Mouse (Mus musculus): Measurements from ENCODE around the gene Edil3. TPM values are rescaled to one million over a fixed set of nuclear protein-coding genes. Genes with fewer than 3 reads are reported as not detected.

The Edil3 gene
- 6.0 and 6.5 TPM in 2 replicates for polyA plus RNA-seq (2015; fragmentation: Nextera tagmentation; extraction: Ambion mirVana)

DNA sequence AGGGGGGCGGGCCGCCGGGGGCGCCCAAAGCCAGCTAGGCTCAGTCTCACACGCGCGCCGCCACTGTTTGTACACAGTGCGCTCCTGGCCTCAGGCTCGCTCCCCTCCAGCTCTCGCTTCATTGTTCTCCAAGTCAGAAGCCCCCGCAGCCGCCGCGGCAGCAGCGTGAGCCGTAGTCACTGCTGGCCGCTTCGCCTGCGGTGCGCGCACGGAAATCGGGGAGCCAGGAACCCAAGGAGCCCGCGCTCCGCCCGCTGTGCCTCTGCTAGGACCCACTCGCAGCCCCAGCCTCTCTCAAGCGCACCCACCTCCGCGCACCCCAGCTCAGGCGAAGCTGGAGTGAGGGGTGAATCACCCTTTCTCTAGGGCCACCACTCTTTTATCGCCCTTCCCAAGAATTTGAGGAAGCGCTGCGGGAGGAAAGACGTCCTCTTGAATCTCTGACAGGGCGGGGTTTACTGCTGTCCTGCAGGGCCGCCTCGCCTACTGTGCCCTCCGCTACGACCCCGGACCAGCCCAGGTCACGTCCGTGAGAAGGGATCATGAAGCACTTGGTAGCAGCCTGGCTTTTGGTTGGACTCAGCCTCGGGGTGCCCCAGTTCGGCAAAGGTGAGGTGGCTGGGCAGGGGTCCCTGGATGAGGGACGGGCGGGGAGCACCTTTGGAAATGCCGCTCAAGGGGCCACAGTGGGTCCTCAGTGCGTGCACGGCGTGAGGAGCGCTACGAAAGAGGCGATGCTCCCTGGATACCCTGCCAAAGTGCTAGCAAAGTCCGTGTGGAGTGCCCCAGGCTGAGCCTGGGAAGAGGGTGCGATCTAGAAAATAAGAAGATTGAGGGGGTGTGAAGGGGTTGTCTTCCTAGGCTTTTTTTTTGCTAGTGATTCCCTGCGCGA lies at the start of gene Edil3:
TSS of gene Edil3 (plus strand) at position 33 of the 892 bp plus-strand sequence.
- Histone ChIP-seq H3K9ac (peak within 1 kb of the TSS; percentile 30), H3K27ac (no peak within 1 kb of the TSS), H3K9me3 (no peaks in the 10 kb centered on the region), H3K4me1 (no peaks in the 10 kb centered on the region), H3K36me3 (no peaks in the 10 kb centered on the region), H3K4me3 (replicated peaks) (peak within 1 kb of the TSS; percentile 54), H3K27me3 (replicated peaks) (peaks cover 6% of the 10 kb centered on the region; the same call in 1 of the 2 replicates), H3K4me2 (peak within 1 kb of the TSS; percentile 95)
- WGBS, result under 1% methylated on average over 51 of the region's 60 CpGs
- ATAC-seq (ENCODE audit: insufficient read depth, low FRiP score, low read depth), result peak; percentile 70; the same call in 1 of the 2 replicates

DNA sequence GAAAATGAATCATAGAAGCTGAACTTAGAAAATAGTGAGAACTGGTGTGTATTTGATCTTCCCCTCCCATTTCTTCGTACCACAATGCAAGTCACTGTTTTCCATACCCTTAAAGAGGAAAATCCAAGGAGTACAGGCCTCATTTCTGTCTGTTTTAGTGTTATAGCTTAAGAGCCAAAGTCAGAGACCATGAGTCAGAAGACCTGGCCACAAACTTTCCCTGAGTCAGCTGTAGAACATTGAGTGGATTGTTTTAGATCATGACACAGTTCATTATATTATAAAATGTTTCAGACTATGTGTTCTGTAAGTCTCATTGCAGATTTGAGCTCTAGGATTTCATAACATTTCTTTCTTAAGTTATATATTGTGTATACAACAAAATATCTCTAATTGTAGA lies 22.1 kb upstream of the Edil3 start:
- no peaks in the 10 kb centered on the region for H3K27me3 ChIP-seq (replicated peaks)
- no peaks in the 10 kb centered on the region for H3K9me3 ChIP-seq
- no peak overlapping the region for H3K9ac ChIP-seq
- no peaks in the 10 kb centered on the region for H3K4me1 ChIP-seq
- H3K36me3 ChIP-seq, result no peaks in the 10 kb centered on the region
- no peak overlapping the region for H3K4me2 ChIP-seq
- 83% methylated on average over 1 of the region's 1 CpGs for WGBS
- no peak for ATAC-seq (ENCODE audit: insufficient read depth, low FRiP score, low read depth)
- H3K4me3 ChIP-seq (replicated peaks), result no peak overlapping the region
- H3K27ac ChIP-seq, result no peak overlapping the region

DNA sequence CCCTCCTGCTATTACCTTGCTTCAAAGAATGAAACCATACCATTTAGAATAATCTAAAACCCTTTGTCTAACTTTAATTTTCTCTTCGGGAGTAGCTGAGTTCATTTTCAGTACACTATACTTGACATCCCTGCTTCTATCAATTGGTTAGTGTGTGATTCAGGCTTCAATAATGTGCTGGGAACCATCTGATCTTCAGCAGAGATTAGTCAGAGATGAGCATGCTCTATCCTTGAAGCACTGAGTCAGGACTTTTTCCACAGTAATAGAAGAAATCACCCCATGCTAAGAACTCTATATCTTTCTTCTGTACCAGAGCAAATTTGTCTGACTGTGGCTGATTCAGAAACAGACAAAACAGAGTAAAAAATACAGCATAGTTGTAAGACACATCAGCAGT lies 20.3 kb upstream of the Edil3 start:
- no peaks in the 10 kb centered on the region for H3K4me1 ChIP-seq
- H3K9ac ChIP-seq, result no peak overlapping the region
- 86% methylated on average over 1 of the region's 1 CpGs for WGBS
- H3K27ac ChIP-seq, result no peak overlapping the region
- no peak for ATAC-seq (ENCODE audit: insufficient read depth, low FRiP score, low read depth)
- no peaks in the 10 kb centered on the region for H3K9me3 ChIP-seq
- H3K4me3 ChIP-seq (replicated peaks), result no peak overlapping the region
- H3K4me2 ChIP-seq, result no peak overlapping the region
- H3K27me3 ChIP-seq (replicated peaks), result no peaks in the 10 kb centered on the region
- no peaks in the 10 kb centered on the region for H3K36me3 ChIP-seq

DNA sequence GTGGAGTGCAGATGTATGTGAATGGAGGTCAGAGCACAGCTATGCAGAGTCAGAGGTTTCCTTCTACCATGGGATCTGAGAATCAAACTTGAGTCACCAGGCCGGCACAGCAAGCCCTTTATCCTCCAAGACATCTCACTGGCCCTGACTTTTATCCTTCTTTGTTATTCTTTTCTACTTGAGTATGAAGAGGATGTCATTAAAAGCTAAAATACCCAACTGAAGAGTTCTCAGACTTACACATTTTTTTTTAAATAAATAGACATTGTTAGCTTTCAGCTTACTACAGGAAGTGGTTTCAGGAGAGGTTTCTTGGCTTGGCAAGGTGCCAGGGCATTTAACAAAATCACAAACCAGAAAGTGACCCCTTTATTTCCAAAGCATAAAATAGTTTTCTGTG lies 15.4 kb upstream of the Edil3 start:
- Histone ChIP-seq H3K36me3 (no peaks in the 10 kb centered on the region), H3K4me1 (no peaks in the 10 kb centered on the region), H3K9me3 (no peaks in the 10 kb centered on the region), H3K27me3 (replicated peaks) (no peaks in the 10 kb centered on the region), H3K27ac (no peak overlapping the region), H3K4me2 (no peak overlapping the region), H3K4me3 (replicated peaks) (no peak overlapping the region), H3K9ac (no peak overlapping the region)
- WGBS, result 10% methylated on average over 1 of the region's 1 CpGs
- no peak for ATAC-seq (ENCODE audit: insufficient read depth, low FRiP score, low read depth)

DNA sequence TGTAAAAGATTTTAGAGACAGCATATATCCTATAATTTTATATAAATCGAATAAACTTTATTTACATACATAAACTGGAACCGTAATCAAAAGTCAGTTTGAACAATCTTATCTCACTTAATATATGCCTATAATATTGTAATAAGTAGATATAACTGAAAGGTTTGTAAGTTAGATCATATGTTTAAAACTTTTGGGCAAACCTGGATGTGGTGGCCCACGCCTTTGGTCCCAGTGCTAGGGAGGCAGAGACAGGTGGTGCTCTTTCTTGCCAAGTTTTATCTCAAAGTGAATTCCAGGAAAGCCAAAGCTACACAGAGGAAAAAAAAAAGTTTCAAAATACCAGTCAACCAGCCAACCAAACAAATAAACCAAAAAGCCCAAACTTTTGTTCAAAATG lies 15.0 kb upstream of the Edil3 start:
- Histone ChIP-seq H3K4me1 (no peaks in the 10 kb centered on the region), H3K9ac (no peak overlapping the region), H3K9me3 (no peaks in the 10 kb centered on the region), H3K4me2 (no peak overlapping the region), H3K4me3 (replicated peaks) (no peak overlapping the region), H3K36me3 (no peaks in the 10 kb centered on the region), H3K27ac (no peak overlapping the region), H3K27me3 (replicated peaks) (no peaks in the 10 kb centered on the region)
- no peak for ATAC-seq (ENCODE audit: insufficient read depth, low FRiP score, low read depth)
- WGBS, result 86% methylated on average over 3 of the region's 3 CpGs

DNA sequence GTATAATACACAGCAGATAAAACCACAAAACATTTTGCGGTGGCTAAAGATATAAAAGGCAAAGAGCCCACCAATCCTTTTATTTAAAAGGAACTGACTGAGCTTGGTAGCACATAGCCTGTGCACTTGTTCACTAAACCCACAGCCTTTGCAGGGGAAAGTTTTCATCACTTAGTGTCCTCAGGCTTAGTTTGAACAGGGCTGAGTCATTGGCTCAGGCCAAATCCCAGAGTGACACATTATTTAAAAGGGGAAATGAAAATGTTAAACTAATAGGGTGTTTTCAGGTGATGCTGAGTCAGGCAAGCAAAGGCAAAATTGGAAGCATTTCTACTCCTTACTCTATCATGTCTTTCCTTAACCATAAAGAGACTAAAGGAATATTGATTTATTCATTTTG lies 11.2 kb upstream of the Edil3 start:
- 91% methylated on average over 1 of the region's 1 CpGs for WGBS
- no peak overlapping the region for H3K4me3 ChIP-seq (replicated peaks)
- H3K9me3 ChIP-seq, result no peaks in the 10 kb centered on the region
- no peaks in the 10 kb centered on the region for H3K27me3 ChIP-seq (replicated peaks)
- H3K4me2 ChIP-seq, result no peak overlapping the region
- no peaks in the 10 kb centered on the region for H3K4me1 ChIP-seq
- no peak overlapping the region for H3K9ac ChIP-seq
- H3K27ac ChIP-seq, result no peak overlapping the region
- H3K36me3 ChIP-seq, result no peaks in the 10 kb centered on the region
- no peak for ATAC-seq (ENCODE audit: insufficient read depth, low FRiP score, low read depth)

DNA sequence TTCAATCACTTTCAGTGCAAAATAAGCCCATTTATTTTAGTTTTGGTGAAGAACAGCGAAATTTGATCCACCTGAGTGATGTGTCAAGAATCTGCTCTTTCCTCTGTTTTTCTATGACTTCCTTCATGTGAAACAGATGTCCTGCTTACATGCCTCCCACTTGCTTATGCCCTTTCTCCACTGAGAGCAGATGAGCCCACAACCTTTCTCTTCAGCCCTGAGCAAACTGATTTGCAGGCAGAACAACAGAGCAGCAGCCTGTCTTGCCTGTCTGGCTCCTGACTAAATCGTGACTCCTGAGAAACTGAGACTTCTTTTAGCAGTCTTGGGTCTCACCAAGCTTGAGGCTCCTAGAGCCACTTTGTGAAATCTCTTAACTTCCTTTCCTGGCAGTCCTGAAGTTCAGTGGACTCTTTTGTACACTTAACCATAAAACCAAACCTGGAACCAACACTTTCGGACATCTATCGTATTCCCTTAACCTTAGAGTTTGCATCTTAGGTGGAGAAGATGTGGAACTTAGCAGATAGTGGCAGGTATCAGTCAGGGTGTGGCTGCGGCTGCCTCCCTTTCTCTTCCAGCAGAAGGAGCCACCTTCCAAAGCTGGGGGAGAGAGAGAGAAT lies 475 bp upstream of the Edil3 start:
- no peaks in the 10 kb centered on the region for H3K9me3 ChIP-seq
- H3K4me2 ChIP-seq, result peak overlapping the region; percentile 95
- peaks cover 6% of the 10 kb centered on the region; the same call in 1 of the 2 replicates for H3K27me3 ChIP-seq (replicated peaks)
- H3K4me1 ChIP-seq, result no peaks in the 10 kb centered on the region
- H3K36me3 ChIP-seq, result no peaks in the 10 kb centered on the region
- WGBS, result 19% methylated on average over 5 of the region's 5 CpGs
- no peak overlapping the region for H3K9ac ChIP-seq
- H3K4me3 ChIP-seq (replicated peaks), result peak overlapping the region; percentile 54
- no peak overlapping the region for H3K27ac ChIP-seq
- no peak for ATAC-seq (ENCODE audit: insufficient read depth, low FRiP score, low read depth)

DNA sequence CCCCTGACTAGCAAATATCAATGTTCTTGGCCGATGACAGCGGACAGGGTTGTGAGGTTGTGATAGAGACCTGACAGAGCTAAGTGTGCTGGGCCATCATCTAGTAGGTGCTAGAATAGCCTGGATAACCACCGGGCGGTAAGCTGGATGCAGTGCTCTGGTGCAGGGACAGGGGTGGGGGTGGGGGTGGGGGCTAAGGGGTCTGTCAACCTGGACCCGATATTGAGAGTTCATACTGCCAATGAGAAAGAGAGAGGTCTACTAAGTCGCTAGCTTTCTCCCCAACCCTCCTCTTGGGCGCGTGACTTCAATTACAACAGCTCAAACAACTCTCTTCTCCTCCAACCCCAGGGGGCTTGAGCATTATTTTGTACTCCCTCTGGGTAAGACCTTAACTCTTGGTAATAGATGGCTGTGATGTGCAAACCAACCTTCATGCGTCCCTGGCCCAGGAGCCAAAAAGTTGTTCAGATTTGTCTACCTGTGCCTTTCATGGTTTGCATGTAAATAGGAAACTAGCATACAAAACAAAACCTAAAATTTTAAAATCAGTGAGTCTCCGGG lies 1.1 kb downstream of the Edil3 start:
- Histone ChIP-seq H3K4me3 (replicated peaks) (peak overlapping the region; percentile 54), H3K9me3 (no peaks in the 10 kb centered on the region), H3K4me1 (no peaks in the 10 kb centered on the region), H3K27ac (no peak overlapping the region), H3K4me2 (peak overlapping the region; percentile 95), H3K9ac (no peak overlapping the region), H3K36me3 (no peaks in the 10 kb centered on the region), H3K27me3 (replicated peaks) (peaks cover 6% of the 10 kb centered on the region; the same call in 1 of the 2 replicates)
- 15% methylated on average over 10 of the region's 10 CpGs for WGBS
- no peak for ATAC-seq (ENCODE audit: insufficient read depth, low FRiP score, low read depth)

DNA sequence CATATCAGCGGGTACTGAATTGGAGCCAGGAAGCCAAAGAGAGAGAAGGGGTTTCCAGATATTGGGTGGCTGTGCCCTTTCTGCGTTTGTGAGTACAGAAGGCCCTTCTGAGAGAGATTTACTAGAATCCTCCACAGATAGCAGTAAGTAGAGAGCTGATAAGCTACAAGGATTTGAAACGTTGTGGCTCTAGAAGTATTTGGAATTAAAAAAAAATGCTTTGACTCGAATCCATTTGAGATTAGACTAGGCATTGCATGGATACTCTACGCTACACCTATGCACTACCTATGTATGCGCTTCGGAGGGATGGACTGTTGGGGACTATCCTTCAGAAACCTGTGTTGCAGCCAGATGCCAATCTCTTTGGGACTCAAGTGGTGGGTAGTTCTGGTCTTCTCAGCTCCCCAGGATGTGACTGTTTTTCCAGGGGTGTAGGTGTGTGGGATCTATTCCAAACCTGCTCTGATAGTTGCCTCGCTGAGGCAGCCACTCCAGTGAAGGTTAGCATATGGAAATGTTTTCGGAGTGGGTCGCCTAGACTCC lies 1.8 kb downstream of the Edil3 start:
- Histone ChIP-seq H3K4me2 (peak overlapping the region; percentile 95), H3K27ac (no peak overlapping the region), H3K4me3 (replicated peaks) (peak overlapping the region; percentile 54), H3K4me1 (no peaks in the 10 kb centered on the region), H3K36me3 (no peaks in the 10 kb centered on the region), H3K9ac (no peak overlapping the region), H3K9me3 (no peaks in the 10 kb centered on the region), H3K27me3 (replicated peaks) (peaks cover 6% of the 10 kb centered on the region; the same call in 1 of the 2 replicates)
- 17% methylated on average over 10 of the region's 10 CpGs for WGBS
- ATAC-seq (ENCODE audit: insufficient read depth, low FRiP score, low read depth), result no peak

DNA sequence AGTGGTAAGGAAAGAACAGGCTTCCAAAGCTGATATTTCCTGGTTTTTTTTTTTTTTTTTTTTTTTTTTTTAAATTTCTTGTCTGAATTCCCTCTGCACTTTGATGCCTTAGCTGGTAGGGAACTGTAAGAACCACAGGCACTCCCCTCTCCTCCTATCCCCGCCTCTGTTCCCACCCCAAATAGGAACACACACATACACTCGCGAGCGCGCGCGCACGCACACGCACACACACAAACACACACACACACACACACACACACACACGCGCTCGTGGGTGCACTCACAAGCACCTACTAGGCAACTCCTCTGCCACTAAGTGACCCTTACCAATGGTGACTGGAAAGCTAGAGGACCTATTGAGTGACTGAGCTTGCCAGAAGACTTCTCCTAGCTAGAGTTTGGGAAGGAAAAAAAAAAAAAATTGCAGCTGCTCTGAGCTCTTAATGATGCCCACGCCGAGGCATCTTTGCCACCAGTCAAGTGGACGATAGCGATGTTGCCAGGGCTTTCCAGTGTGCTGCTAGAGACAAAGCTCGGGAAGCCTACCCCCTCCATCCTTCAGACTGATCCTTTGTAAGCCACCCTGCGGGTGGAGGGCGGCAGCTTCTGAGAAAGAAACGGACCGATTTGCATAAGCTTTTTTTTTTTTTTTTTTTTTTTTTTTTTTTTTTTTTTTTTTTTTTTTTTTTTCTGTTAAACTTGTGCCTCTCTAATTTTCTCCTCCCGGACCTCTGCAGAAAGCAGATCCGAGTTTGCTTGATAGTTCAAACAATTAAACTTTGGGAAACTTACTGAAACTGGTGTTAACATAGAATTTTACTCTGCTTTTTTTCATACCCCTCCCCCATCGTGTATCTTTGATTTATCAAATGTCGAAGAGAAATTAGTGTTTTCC lies 2.5 kb downstream of the Edil3 start:
- H3K4me2 ChIP-seq, result peak overlapping the region; percentile 95
- peak; percentile 21; the same call in 1 of the 2 replicates for ATAC-seq (ENCODE audit: insufficient read depth, low FRiP score, low read depth)

DNA sequence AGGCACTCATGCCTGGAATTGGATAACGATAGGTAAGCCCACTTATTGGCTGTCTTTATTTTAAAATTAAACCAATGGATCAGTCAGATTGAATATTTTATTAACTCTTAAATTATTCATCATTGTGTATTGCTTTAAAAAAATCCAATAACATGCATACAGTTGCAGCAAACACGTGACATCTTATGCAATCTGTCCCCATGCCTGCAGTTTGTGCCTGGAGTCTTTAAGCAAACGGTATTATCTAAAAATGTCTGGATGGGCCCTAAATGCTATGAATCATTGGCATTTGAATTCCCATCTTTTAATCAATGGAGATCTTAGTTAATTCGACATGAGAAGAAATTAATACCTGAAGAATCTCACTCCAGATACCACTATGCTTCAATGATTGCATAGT lies 3.2 kb downstream of the Edil3 start:
- Histone ChIP-seq H3K9me3 (no peaks in the 10 kb centered on the region), H3K4me1 (no peaks in the 10 kb centered on the region), H3K4me2 (no peak overlapping the region), H3K9ac (no peak overlapping the region), H3K27me3 (replicated peaks) (peaks cover 6% of the 10 kb centered on the region; the same call in 1 of the 2 replicates), H3K36me3 (no peaks in the 10 kb centered on the region), H3K4me3 (replicated peaks) (no peak overlapping the region), H3K27ac (no peak overlapping the region)
- ATAC-seq (ENCODE audit: insufficient read depth, low FRiP score, low read depth), result no peak
- 34% methylated on average over 4 of the region's 4 CpGs for WGBS

More for the DNA sequence above, 2.5 kb downstream of the Edil3 start:
- Histone ChIP-seq H3K9me3 (no peaks in the 10 kb centered on the region), H3K9ac (no peak overlapping the region), H3K4me1 (no peaks in the 10 kb centered on the region), H3K36me3 (no peaks in the 10 kb centered on the region), H3K27me3 (replicated peaks) (peaks cover 6% of the 10 kb centered on the region; the same call in 1 of the 2 replicates), H3K27ac (no peak overlapping the region), H3K4me3 (replicated peaks) (peak overlapping the region; percentile 54)
- WGBS, result 1% methylated on average over 25 of the region's 25 CpGs

Data from stomach, embryonic 15.5 days (tissue).